In genomic region chr16:36043964-36044363, GRCm38 (mm10) we compare ENCODE assay signal across 21 mouse cellular contexts.
"Had no signal": no experiment of that assay in that cellular context is flagged by ENCODE, and none has a peak within 500 bp of the region (broad histone marks: within the 10 kb centered on the region; RNA-seq: fewer than 3 reads in every experiment).

No protein-coding gene starts in this region.

- H3K4me2 ChIP-seq: liver, embryonic 15.5 days; lung, embryonic 15.5 days; midbrain, embryonic 11.5 days; midbrain, embryonic 13.5 days; midbrain, embryonic 15.5 days; neural tube, embryonic 13.5 days; neural tube, embryonic 15.5 days; stomach, embryonic 15.5 days had no signal

- H3K9me3 ChIP-seq: liver, embryonic 15.5 days; lung, embryonic 15.5 days; midbrain, embryonic 13.5 days; midbrain, embryonic 15.5 days; neural tube, embryonic 13.5 days; neural tube, embryonic 15.5 days; stomach, embryonic 15.5 days had no signal

- DNase-seq: liver, postnatal 0 days; lung, adult 2 months; lung, postnatal 14 days; lung, postnatal 36 days; retina, postnatal 1 day; right cerebral cortex, adult 18-20 months; right cerebral cortex, postnatal 25 days; thymus, adult 2 months; thymus, postnatal 25 days; thymus, postnatal 4 days had no signal

- H3K27ac ChIP-seq: liver, embryonic 15.5 days; lung, embryonic 15.5 days; macrophage; midbrain, embryonic 13.5 days; midbrain, embryonic 15.5 days; neural tube, embryonic 13.5 days; neural tube, embryonic 15.5 days; stomach, embryonic 15.5 days; stomach, postnatal 0 days had no signal

- H3K27me3 ChIP-seq: liver, embryonic 15.5 days; lung, embryonic 15.5 days; midbrain, embryonic 13.5 days; midbrain, embryonic 15.5 days; neural tube, embryonic 13.5 days; neural tube, embryonic 15.5 days; stomach, embryonic 15.5 days had no signal

- ATAC-seq: liver, postnatal 0 days; lung, postnatal 0 days; midbrain, embryonic 13.5 days; midbrain, embryonic 15.5 days had no signal

- H3K9ac ChIP-seq: liver, embryonic 15.5 days; liver, postnatal 0 days; lung, embryonic 15.5 days; midbrain, embryonic 13.5 days; midbrain, embryonic 15.5 days; neural tube, embryonic 13.5 days; neural tube, embryonic 15.5 days; stomach, embryonic 15.5 days had no signal

- H3K4me3 ChIP-seq: liver, embryonic 15.5 days; lung, embryonic 15.5 days; midbrain, embryonic 13.5 days; midbrain, embryonic 15.5 days; neural tube, embryonic 13.5 days; neural tube, embryonic 15.5 days; stomach, embryonic 15.5 days had no signal
